Mouse (Mus musculus) small intestine, adult 2 months (tissue): Measurements from ENCODE around the gene Tpsg1. TPM values are rescaled to one million over a fixed set of nuclear protein-coding genes. Genes with fewer than 3 reads are reported as not detected.

Experiments used
- H3K27ac ChIP-seq: fragments of 200-500 bp; 2 replicates; pipeline ENCODE4 v1.5.1; 2012; ENCODE audit warnings: low read depth, low read length, control low read depth, inconsistent platforms; ENCODE audit not compliant: insufficient read depth
- H3K27me3 ChIP-seq: fragments of 200-500 bp; 2 replicates; pipeline ENCODE4 v1.6.1; 2012; ENCODE audit warnings: mild to moderate bottlenecking, moderate library complexity, low read length, inconsistent platforms; ENCODE audit not compliant: control insufficient read depth, insufficient read depth
- H3K36me3 ChIP-seq: fragments of 200-500 bp; 2 replicates; pipeline ENCODE4 v1.6.1; 2012; ENCODE audit warnings: mild to moderate bottlenecking, low read length, control low read depth, inconsistent platforms; ENCODE audit not compliant: control insufficient read depth, insufficient read depth
- H3K4me1 ChIP-seq: fragments of 200-500 bp; 2 replicates; pipeline ENCODE4 v1.6.1; 2012; ENCODE audit warnings: low read length, inconsistent platforms, mixed read lengths; ENCODE audit not compliant: control insufficient read depth, insufficient read depth, insufficient read length
- H3K4me3 ChIP-seq: fragments of 200-500 bp; 2 replicates; pipeline ENCODE4 v1.5.1; 2012; ENCODE audit warnings: low read depth, mild to moderate bottlenecking, control low read depth, inconsistent platforms, low read length, moderate library complexity
- CTCF ChIP-seq: fragments of 200-500 bp; IDR thresholded peaks from 2 replicates; pipeline ENCODE4 v1.5.1; 2012; ENCODE audit warnings: low read depth, mild to moderate bottlenecking, control low read depth, inconsistent platforms, low read length, moderate library complexity, mixed read lengths; ENCODE audit not compliant: insufficient replicate concordance, insufficient read length; ENCODE audit errors: extremely low read depth
- POLR2A ChIP-seq: fragments of 200-500 bp; IDR thresholded peaks from 2 replicates; pipeline ENCODE4 v1.6.1; 2012; ENCODE audit warnings: low read depth, mild to moderate bottlenecking, control low read depth, inconsistent platforms, low read length, moderate library complexity
- WGBS: fragments of 180-500 bp; shearing (Covaris S2); methylation state at CpG from one replicate; pipeline ENCODE4 v1.1.7; 2018; 5-methylcytosine and 5-hydroxymethylcytosine counted together
- polyA plus RNA-seq: library from polyadenylated mRNA; depleted of rRNA; stranded (reverse); fragments of >200 nt; gene quantifications from 2 replicates; pipeline ENCODE4 v1.2.3, GENCODE M21; 2012; rRNA removed

Gene Tpsg1
- polyA plus RNA-seq, 1 experiment = 59.6 TPM

DNA sequence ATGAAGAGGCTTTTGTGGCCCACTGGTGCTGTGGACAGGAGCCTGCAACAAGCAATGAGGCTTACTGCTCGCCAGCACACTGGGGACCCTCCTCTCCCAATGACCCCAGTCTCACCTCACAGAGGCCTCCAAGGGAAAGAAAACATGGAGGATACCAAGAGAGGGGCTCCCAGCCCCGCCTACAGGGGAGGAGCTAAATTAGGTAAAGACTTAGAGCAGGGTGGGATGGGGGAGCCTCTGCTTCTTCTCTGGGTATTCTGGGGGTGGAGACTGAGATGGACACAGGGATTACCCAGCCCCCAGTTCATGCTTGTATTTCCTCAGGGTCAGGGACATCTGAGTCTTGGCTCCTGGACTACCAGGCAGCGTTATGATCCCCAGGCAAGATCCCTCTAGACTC lies 45.8 kb downstream of the Tpsg1 start:
- Histone ChIP-seq H3K27me3 (no peaks in the 10 kb centered on the region), H3K27ac (no peak overlapping the region), H3K4me1 (0 out of 2 replicates have a peak, but pooled peaks cover 6% of the 10 kb centered on the region), H3K4me3 (no peak overlapping the region), H3K36me3 (no peaks in the 10 kb centered on the region)
- 36% methylated on average over 3 of the region's 3 CpGs for WGBS
- no peak for TF ChIP-seq CTCF
- TF ChIP-seq POLR2A = no peak

DNA sequence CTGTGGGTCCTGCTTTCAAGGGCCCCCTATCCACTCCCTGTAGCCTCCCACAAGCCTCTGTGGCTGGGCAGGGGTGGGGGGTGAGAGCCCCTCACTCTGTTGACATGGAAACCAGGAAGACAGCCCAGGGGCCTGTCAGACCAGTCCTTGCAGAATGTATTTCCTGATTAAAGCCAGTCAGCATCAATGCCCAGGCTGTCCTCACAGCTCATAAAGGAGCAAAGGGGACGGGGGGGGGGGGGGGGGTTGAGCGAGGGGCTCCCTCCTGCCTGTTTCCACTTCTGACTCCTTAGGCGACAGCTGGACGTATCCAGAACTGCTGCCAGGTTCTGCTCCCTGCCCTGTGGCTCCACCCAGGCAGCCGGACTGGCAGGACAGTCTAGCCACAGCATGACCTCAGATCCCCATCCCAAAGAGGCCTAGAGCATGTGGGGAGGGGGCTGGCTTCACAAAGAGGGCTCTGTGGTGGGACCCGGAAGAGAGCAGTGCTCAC lies 46.4 kb downstream of the Tpsg1 start:
- no peaks in the 10 kb centered on the region for H3K27me3 ChIP-seq
- H3K4me3 ChIP-seq = no peak overlapping the region
- H3K4me1 ChIP-seq = 0 out of 2 replicates have a peak, but pooled peaks cover 4% of the 10 kb centered on the region
- WGBS = 16% methylated on average over 6 of the region's 6 CpGs
- H3K27ac ChIP-seq = no peak overlapping the region
- H3K36me3 ChIP-seq = no peaks in the 10 kb centered on the region
- TF ChIP-seq CTCF (no peak), POLR2A (no peak)

DNA sequence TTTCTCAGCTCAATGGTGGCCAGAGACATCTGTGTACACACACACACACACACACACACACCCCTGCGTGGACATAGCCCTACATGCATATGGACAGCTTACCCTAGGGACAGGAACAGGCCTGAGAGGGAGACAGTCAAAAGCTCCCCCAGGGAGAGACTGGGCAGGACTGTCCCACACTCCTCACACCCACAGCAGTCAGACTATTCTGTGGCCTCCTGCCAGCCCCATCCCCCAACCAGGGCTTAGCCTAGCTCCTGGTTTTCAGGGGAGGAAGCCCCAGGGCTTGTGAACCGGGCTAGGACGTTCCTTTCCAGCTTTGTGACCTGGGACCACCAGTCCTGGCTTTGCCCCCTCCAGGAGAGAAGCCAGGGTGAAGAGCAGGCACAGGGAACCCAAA lies 47.1 kb downstream of the Tpsg1 start:
- Histone ChIP-seq H3K27ac (no peak overlapping the region; the same call in 1 of the 2 replicates), H3K4me3 (no peak overlapping the region), H3K27me3 (no peaks in the 10 kb centered on the region), H3K4me1 (0 out of 2 replicates have a peak, but pooled peaks cover 2% of the 10 kb centered on the region), H3K36me3 (no peaks in the 10 kb centered on the region)
- WGBS = 49% methylated on average over 3 of the region's 3 CpGs
- TF ChIP-seq CTCF = no peak
- TF ChIP-seq POLR2A = no peak

DNA sequence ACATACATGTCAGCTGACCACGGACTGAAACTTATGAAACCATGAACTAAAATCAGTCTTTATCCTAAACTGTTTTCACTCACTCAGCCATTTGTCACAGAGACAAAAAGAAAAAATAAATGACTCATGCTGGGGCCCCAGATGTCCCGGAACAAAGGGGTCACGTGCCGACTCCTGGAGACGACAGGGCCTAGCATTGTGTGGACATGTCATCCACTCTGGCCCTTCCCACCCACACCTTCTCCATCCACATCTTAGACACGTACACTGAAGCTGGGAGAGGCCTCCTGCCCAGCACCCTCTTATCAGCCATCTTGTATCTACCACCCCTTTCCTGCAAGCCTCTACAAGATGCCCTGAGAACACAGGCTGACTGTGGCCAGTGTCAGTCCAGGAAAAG lies 48.9 kb downstream of the Tpsg1 start:
- H3K27me3 ChIP-seq = no peaks in the 10 kb centered on the region
- H3K4me3 ChIP-seq = no peak overlapping the region
- H3K36me3 ChIP-seq = no peaks in the 10 kb centered on the region
- H3K27ac ChIP-seq = no peak overlapping the region
- H3K4me1 ChIP-seq = 0 out of 2 replicates have a peak, but pooled peaks cover 2% of the 10 kb centered on the region
- TF ChIP-seq CTCF (no peak), POLR2A (no peak)
- WGBS = 70% methylated on average over 6 of the region's 6 CpGs

DNA sequence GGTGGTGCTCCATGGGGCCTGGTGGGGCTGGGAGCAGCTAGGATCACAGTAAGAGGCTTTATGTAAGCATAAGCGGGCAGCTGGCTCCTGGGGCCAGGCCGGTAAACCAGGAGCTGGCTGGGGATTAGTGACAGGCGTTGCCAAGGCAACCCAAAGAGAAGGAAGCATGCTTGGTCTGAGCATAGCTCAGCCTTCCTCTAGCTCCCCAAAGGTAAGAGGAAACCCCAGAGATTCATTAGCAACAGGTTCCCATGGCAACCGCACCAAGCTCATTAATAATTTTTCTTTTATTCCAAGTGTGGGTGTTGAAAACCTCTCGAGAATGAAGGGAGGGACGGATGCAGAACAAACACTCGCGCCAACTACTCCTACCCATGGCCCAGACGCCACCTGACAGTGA lies 49.9 kb downstream of the Tpsg1 start:
- Histone ChIP-seq H3K4me3 (no peak overlapping the region), H3K36me3 (no peaks in the 10 kb centered on the region), H3K27ac (no peak overlapping the region), H3K27me3 (no peaks in the 10 kb centered on the region), H3K4me1 (0 out of 2 replicates have a peak, but pooled peaks cover 2% of the 10 kb centered on the region)
- no peak for TF ChIP-seq CTCF
- TF ChIP-seq POLR2A = no peak
- 23% methylated on average over 9 of the region's 9 CpGs for WGBS

DNA sequence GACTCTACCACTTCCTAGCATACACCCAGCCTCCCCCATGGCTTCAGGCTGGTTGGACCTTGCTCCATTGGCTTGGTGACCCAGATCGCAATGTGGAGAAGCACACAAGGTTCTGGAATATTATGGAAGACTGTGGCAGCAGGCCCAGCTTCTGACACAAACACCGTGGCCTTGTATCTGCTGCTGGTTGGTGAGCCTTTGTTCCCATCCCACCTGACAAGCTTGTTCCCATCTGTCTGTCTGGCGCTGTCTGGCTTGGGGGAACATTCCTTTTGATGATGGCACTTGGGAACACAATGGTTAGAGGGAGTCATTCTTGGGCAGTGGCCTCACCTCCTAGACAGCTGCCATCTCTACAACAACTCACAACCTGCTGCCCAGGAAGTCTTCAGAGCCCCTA lies 51.9 kb downstream of the Tpsg1 start:
- no peak overlapping the region for H3K4me3 ChIP-seq
- no peaks in the 10 kb centered on the region for H3K27me3 ChIP-seq
- 91% methylated on average over 3 of the region's 3 CpGs for WGBS
- TF ChIP-seq CTCF (no peak), POLR2A (no peak)
- no peak overlapping the region for H3K27ac ChIP-seq
- H3K4me1 ChIP-seq = 0 out of 2 replicates have a peak, but pooled peaks cover 2% of the 10 kb centered on the region
- H3K36me3 ChIP-seq = no peaks in the 10 kb centered on the region

Other genes starting within 250 kb of the Tpsg1 start
- gene Ptx4, start 248.5 kb upstream of the Tpsg1 start, polyA plus RNA-seq = 0.10 TPM in 1 of 2 replicates, not detected in the other
- 9.5 and 15.9 TPM in 2 replicates for gene Clcn7, start 235.9 kb upstream of the Tpsg1 start, polyA plus RNA-seq
- gene Ccdc154, start 206.8 kb upstream of the Tpsg1 start, polyA plus RNA-seq = 0.06 TPM in 1 of 2 replicates, not detected in the other
- gene Gm38655, start 193.8 kb upstream of the Tpsg1 start, polyA plus RNA-seq = 0.33 and 0.46 TPM in 2 replicates
- gene BC003965, start 184.7 kb upstream of the Tpsg1 start, polyA plus RNA-seq = 5.4 and 6.3 TPM in 2 replicates
- 7.1 and 11.7 TPM in 2 replicates for gene Unkl, start 180.9 kb upstream of the Tpsg1 start, polyA plus RNA-seq
- gene Gnptg, start 129.1 kb upstream of the Tpsg1 start, polyA plus RNA-seq = 21.0 and 29.3 TPM in 2 replicates
- gene Tsr3, start 129.1 kb upstream of the Tpsg1 start, polyA plus RNA-seq = 6.8 and 13.3 TPM in 2 replicates
- gene Baiap3, start 112.9 kb upstream of the Tpsg1 start, polyA plus RNA-seq = 10.1 TPM in 2 replicates
- gene Ube2i, start 94.7 kb upstream of the Tpsg1 start, polyA plus RNA-seq = 24.8 and 50.8 TPM in 2 replicates
- gene Prss34, start 70.9 kb upstream of the Tpsg1 start, polyA plus RNA-seq = not detected in 2 replicates
- not detected in 2 replicates for gene Prss28, start 60.6 kb upstream of the Tpsg1 start, polyA plus RNA-seq
- not detected in 2 replicates for gene Prss29, start 50.6 kb upstream of the Tpsg1 start, polyA plus RNA-seq
- gene Tpsab1, start 23.7 kb upstream of the Tpsg1 start, polyA plus RNA-seq = 0.39 TPM in 1 of 2 replicates, not detected in the other
- 3.8 TPM in 1 of 2 replicates, not detected in the other for gene Tpsb2, start 3.0 kb upstream of the Tpsg1 start, polyA plus RNA-seq
- gene Cacna1h, start 64.5 kb downstream of the Tpsg1 start, polyA plus RNA-seq = 17.8 and 19.6 TPM in 2 replicates
- gene Tekt4, start 85.3 kb downstream of the Tpsg1 start, polyA plus RNA-seq = not detected in 2 replicates
- 0.29 and 0.53 TPM in 2 replicates for gene Sstr5, start 128.0 kb downstream of the Tpsg1 start, polyA plus RNA-seq
- 0.67 and 0.98 TPM in 2 replicates for gene Sox8, start 201.4 kb downstream of the Tpsg1 start, polyA plus RNA-seq
- gene Lmf1, start 209.8 kb downstream of the Tpsg1 start, polyA plus RNA-seq = 10.0 and 10.9 TPM in 2 replicates